Mouse (Mus musculus) ES-Bruce4 (cell line): ENCODE data around the gene Ncf1. TPM values are rescaled to one million over a fixed set of nuclear protein-coding genes. Genes with fewer than 3 reads are reported as not detected.

Source experiments
- H3K27ac ChIP-seq: 2 replicates; pipeline ENCODE4 v1.5.1; 2012; ENCODE audit warnings: low read length, inconsistent platforms; ENCODE audit not compliant: insufficient read depth
- H3K27me3 ChIP-seq: 2 replicates; pipeline ENCODE4 v1.6.1; 2012; ENCODE audit warnings: mild to moderate bottlenecking, low read length, inconsistent platforms; ENCODE audit not compliant: control insufficient read depth, poor library complexity, insufficient read depth, severe bottlenecking
- H3K36me3 ChIP-seq: 2 replicates; pipeline ENCODE4 v1.6.1; 2012; ENCODE audit warnings: inconsistent platforms, mild to moderate bottlenecking, low read length, moderate library complexity; ENCODE audit not compliant: control insufficient read depth, poor library complexity, insufficient read depth, severe bottlenecking
- H3K4me1 ChIP-seq: one replicate; pipeline ENCODE4 v1.8.1; 2011; ENCODE audit warnings: low read length; ENCODE audit not compliant: control insufficient read depth, insufficient read depth
- H3K4me3 ChIP-seq: 2 replicates; pipeline ENCODE4 v1.5.1; 2011; ENCODE audit warnings: low read depth, mild to moderate bottlenecking, low read length
- H3K9ac ChIP-seq: 2 replicates; pipeline ENCODE4 v1.6.1; 2012; ENCODE audit warnings: low read depth, mild to moderate bottlenecking, inconsistent platforms; ENCODE audit not compliant: poor library complexity, severe bottlenecking
- H3K9me3 ChIP-seq: replicated peaks from 2 replicates; pipeline ENCODE4 v1.6.1; 2012; ENCODE audit warnings: mild to moderate bottlenecking, low read length, inconsistent platforms; ENCODE audit not compliant: control insufficient read depth, poor library complexity, insufficient read depth, severe bottlenecking
- CTCF ChIP-seq: IDR thresholded peaks from one replicate; pipeline ENCODE4 v1.8.1; 2011; ENCODE audit warnings: low read depth, low read length
- EP300 ChIP-seq: IDR thresholded peaks from 2 replicates; pipeline ENCODE4 v1.6.1; 2011; ENCODE audit warnings: low read depth, low read length; ENCODE audit not compliant: insufficient read depth
- POLR2A ChIP-seq: IDR thresholded peaks from one replicate; pipeline ENCODE4 v1.8.1; 2011; ENCODE audit warnings: low read length; ENCODE audit not compliant: insufficient read depth
- polyA plus RNA-seq: library from polyadenylated mRNA; stranded (reverse); fragments of >200 nt; gene quantifications from 2 replicates; pipeline ENCODE4 v1.2.4, GENCODE M21; 2011; ENCODE audit warnings: low read depth; ENCODE audit not compliant: missing spikeins, insufficient read depth, insufficient read length

The Ncf1 gene
- not detected in 2 replicates for polyA plus RNA-seq

DNA sequence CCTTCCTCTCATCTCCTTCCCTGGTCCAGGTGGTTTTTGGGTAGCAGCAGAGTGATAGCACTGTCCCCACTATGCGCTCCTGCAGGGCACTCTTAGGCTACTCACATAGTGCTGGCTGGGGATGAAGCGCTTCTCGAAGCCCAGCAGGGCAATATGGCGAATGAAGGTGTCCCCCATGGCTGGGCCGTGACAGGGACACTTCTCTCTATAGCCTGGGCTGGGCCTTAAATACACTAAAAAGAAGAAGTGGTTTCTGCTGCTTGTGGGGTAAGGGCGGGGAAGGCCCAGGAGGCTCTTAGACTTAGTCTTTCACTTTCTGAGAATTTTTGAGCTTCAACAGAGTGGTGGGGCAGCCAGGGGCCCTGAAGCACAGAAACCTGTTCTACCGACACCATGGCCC is at the start of gene Ncf1:
Gene Ncf1, minus strand, starts transcription at position 235 of the 400 bp plus-strand sequence.
- Histone ChIP-seq H3K36me3 (no peaks in the 10 kb centered on the region), H3K4me3 (no peak within 1 kb of the TSS), H3K9ac (no peak within 1 kb of the TSS), H3K27me3 (no peaks in the 10 kb centered on the region), H3K4me1 (peaks cover 4% of the 10 kb centered on the region), H3K9me3 (no peaks in the 10 kb centered on the region), H3K27ac (no peak within 1 kb of the TSS)
- no peak for TF ChIP-seq CTCF
- TF ChIP-seq POLR2A: no peak
- TF ChIP-seq EP300: no peak

GRCm38 (mm10) chr5:134277109-134277508 is 47.7 kb upstream of the Ncf1 start:
- Histone ChIP-seq H3K9ac (no peak overlapping the region), H3K36me3 (peaks cover 10% of the 10 kb centered on the region), H3K4me1 (peaks cover 6% of the 10 kb centered on the region), H3K9me3 (no peaks in the 10 kb centered on the region), H3K27me3 (no peaks in the 10 kb centered on the region), H3K27ac (peak overlapping the region; percentile 78), H3K4me3 (no peak overlapping the region)
- TF ChIP-seq EP300 (0 out of 2 replicates have a peak, but pooled peaks have one; percentile 22), POLR2A (no peak)

GRCm38 (mm10) chr5:134275556-134275955 is 46.1 kb upstream of the Ncf1 start:
- no peak overlapping the region for H3K4me3 ChIP-seq
- no peaks in the 10 kb centered on the region for H3K9me3 ChIP-seq
- H3K9ac ChIP-seq: no peak overlapping the region
- H3K27me3 ChIP-seq: no peaks in the 10 kb centered on the region
- no peak for TF ChIP-seq EP300
- TF ChIP-seq POLR2A: no peak
- TF ChIP-seq CTCF: no peak
- H3K4me1 ChIP-seq: peaks cover 6% of the 10 kb centered on the region
- H3K27ac ChIP-seq: no peak overlapping the region
- peaks cover 10% of the 10 kb centered on the region for H3K36me3 ChIP-seq

DNA sequence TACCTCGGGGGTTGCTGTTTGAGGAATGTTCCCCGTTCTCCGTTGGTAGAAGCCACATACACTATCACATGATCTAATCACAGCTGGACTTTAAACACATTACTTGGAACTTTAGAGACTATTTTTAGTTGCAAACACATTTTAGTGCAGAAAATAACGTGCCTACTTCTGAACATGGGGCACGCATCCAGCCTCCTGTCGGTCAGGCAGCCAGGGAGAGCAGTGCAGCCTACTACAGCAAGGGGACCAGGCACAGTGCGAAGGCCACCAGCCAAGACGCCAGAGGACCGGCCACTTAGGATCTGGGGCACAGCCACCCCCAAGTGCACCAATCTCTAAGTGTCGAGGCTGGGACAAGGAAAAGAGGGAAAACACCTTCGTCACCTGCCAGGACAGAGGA is 45.6 kb upstream of the Ncf1 start:
- no peak for TF ChIP-seq CTCF
- TF ChIP-seq POLR2A: no peak
- TF ChIP-seq EP300: no peak
- H3K36me3 ChIP-seq: peaks cover 10% of the 10 kb centered on the region

GRCm38 (mm10) chr5:134273761-134274160 is 44.3 kb upstream of the Ncf1 start:
- Histone ChIP-seq H3K27me3 (no peaks in the 10 kb centered on the region), H3K4me3 (no peak overlapping the region), H3K9me3 (no peaks in the 10 kb centered on the region), H3K9ac (no peak overlapping the region), H3K27ac (no peak overlapping the region), H3K36me3 (peaks cover 7% of the 10 kb centered on the region), H3K4me1 (peaks cover 6% of the 10 kb centered on the region)
- no peak for TF ChIP-seq POLR2A
- TF ChIP-seq CTCF: no peak
- no peak for TF ChIP-seq EP300

More for the DNA sequence above, 45.6 kb upstream of the Ncf1 start:
- H3K9ac ChIP-seq: no peak overlapping the region
- peaks cover 6% of the 10 kb centered on the region for H3K4me1 ChIP-seq
- H3K9me3 ChIP-seq: no peaks in the 10 kb centered on the region
- no peak overlapping the region for H3K4me3 ChIP-seq
- no peaks in the 10 kb centered on the region for H3K27me3 ChIP-seq
- H3K27ac ChIP-seq: no peak overlapping the region

DNA sequence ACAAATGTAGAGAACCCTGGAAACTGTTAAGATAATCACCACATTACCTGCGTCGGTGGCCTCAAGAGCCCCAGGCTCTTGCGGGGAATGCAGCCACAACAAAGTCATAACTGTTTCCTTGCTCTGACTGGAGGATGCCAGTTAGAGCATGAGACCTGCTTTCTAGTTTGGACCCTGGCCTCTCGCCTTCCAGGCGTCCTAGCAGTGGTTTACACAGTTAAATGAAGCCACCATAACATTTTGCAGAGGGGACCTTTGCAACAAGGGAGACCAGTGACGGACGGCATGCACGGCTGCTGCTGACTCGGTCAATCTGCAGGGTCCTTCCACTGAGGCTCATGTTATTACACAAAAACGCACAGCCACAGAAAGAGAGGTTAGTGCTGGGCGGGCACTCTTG is 43.3 kb upstream of the Ncf1 start:
- Histone ChIP-seq H3K27me3 (no peaks in the 10 kb centered on the region), H3K27ac (no peak overlapping the region), H3K9ac (no peak overlapping the region), H3K9me3 (no peaks in the 10 kb centered on the region), H3K4me1 (peaks cover 3% of the 10 kb centered on the region), H3K4me3 (no peak overlapping the region), H3K36me3 (peaks cover 7% of the 10 kb centered on the region)
- no peak for TF ChIP-seq CTCF
- no peak for TF ChIP-seq EP300
- TF ChIP-seq POLR2A: no peak

GRCm38 (mm10) chr5:134271421-134271820 is 42.0 kb upstream of the Ncf1 start:
- Histone ChIP-seq H3K36me3 (peaks cover 7% of the 10 kb centered on the region), H3K4me1 (no peaks in the 10 kb centered on the region), H3K9ac (no peak overlapping the region), H3K27ac (no peak overlapping the region), H3K27me3 (no peaks in the 10 kb centered on the region), H3K4me3 (no peak overlapping the region), H3K9me3 (no peaks in the 10 kb centered on the region)
- no peak for TF ChIP-seq CTCF
